Mouse (Mus musculus): ENCODE results near the gene Masp2. TPM values are rescaled to one million over a fixed set of nuclear protein-coding genes. Genes with fewer than 3 reads are reported as not detected.

The Masp2 gene
- polyA plus RNA-seq, 1 experiment, result not detected

GRCm38 (mm10) chr4:148632013-148632692 is 29.8 kb downstream of the Masp2 start:
- no peak overlapping the region for H3K4me3 ChIP-seq (ENCODE audit: insufficient read depth, low read length)
- peaks cover 13% of the 10 kb centered on the region for H3K4me1 ChIP-seq (ENCODE audit: control insufficient read depth, insufficient read depth, low read length)
- TF ChIP-seq CTCF (IDR thresholded peaks at IDR 0.05; ENCODE audit: low read depth, low read length), result no peak
- no peak for TF ChIP-seq POLR2A (IDR thresholded peaks at IDR 0.05; ENCODE audit: borderline replicate concordance, low read depth, low read length)
- H3K27ac ChIP-seq (ENCODE audit: insufficient read depth, low read depth, low read length), result no peak overlapping the region

GRCm38 (mm10) chr4:148633395-148634061 is 31.2 kb downstream of the Masp2 start:
- Histone ChIP-seq H3K27ac (ENCODE audit: insufficient read depth, low read depth, low read length) (no peak overlapping the region), H3K4me3 (ENCODE audit: insufficient read depth, low read length) (no peak overlapping the region), H3K4me1 (ENCODE audit: control insufficient read depth, insufficient read depth, low read length) (peaks cover 10% of the 10 kb centered on the region)
- TF ChIP-seq CTCF (IDR thresholded peaks at IDR 0.05; ENCODE audit: low read depth, low read length) (no peak), POLR2A (IDR thresholded peaks at IDR 0.05; ENCODE audit: borderline replicate concordance, low read depth, low read length) (no peak)

- Histone ChIP-seq H3K27ac (ENCODE audit: insufficient read depth, low read depth, low read length) (no peak overlapping the region), H3K4me1 (ENCODE audit: control insufficient read depth, insufficient read depth, low read length) (peaks cover 10% of the 10 kb centered on the region)
- TF ChIP-seq POLR2A (IDR thresholded peaks at IDR 0.05; ENCODE audit: borderline replicate concordance, low read depth, low read length), result no peak
- no peak for TF ChIP-seq CTCF (IDR thresholded peaks at IDR 0.05; ENCODE audit: low read depth, low read length)
Measured at GRCm38 (mm10) chr4:148635309-148635708, 33.0 kb downstream of the Masp2 start.

GRCm38 (mm10) chr4:148638302-148638701 is 35.9 kb downstream of the Masp2 start:
- TF ChIP-seq CTCF (IDR thresholded peaks at IDR 0.05; ENCODE audit: low read depth, low read length) (no peak), POLR2A (IDR thresholded peaks at IDR 0.05; ENCODE audit: borderline replicate concordance, low read depth, low read length) (no peak)
- H3K4me3 ChIP-seq (ENCODE audit: insufficient read depth, low read length), result no peak overlapping the region
- H3K4me1 ChIP-seq (ENCODE audit: control insufficient read depth, insufficient read depth, low read length), result no peaks in the 10 kb centered on the region
- H3K27ac ChIP-seq (ENCODE audit: insufficient read depth, low read depth, low read length), result no peak overlapping the region

More at GRCm38 (mm10) chr4:148635309-148635708, 33.0 kb downstream of the Masp2 start:
- H3K4me3 ChIP-seq (ENCODE audit: insufficient read depth, low read length), result no peak overlapping the region

- Histone ChIP-seq H3K4me1 (ENCODE audit: control insufficient read depth, insufficient read depth, low read length) (no peaks in the 10 kb centered on the region), H3K27ac (ENCODE audit: insufficient read depth, low read depth, low read length) (no peak overlapping the region), H3K4me3 (ENCODE audit: insufficient read depth, low read length) (no peak overlapping the region)
- TF ChIP-seq POLR2A (IDR thresholded peaks at IDR 0.05; ENCODE audit: borderline replicate concordance, low read depth, low read length), result no peak
- TF ChIP-seq CTCF (IDR thresholded peaks at IDR 0.05; ENCODE audit: low read depth, low read length), result no peak
Measured at GRCm38 (mm10) chr4:148639455-148639854, 37.1 kb downstream of the Masp2 start.

GRCm38 (mm10) chr4:148641121-148641520 is 38.8 kb downstream of the Masp2 start:
- H3K4me3 ChIP-seq (ENCODE audit: insufficient read depth, low read length), result no peak overlapping the region
- H3K4me1 ChIP-seq (ENCODE audit: control insufficient read depth, insufficient read depth, low read length), result no peaks in the 10 kb centered on the region
- TF ChIP-seq CTCF (IDR thresholded peaks at IDR 0.05; ENCODE audit: low read depth, low read length), result no peak
- no peak for TF ChIP-seq POLR2A (IDR thresholded peaks at IDR 0.05; ENCODE audit: borderline replicate concordance, low read depth, low read length)
- no peak overlapping the region for H3K27ac ChIP-seq (ENCODE audit: insufficient read depth, low read depth, low read length)

GRCm38 (mm10) chr4:148643291-148644156 is 41.2 kb downstream of the Masp2 start, which contains the start of gene Gm572:
Gene Gm572, plus strand, starts transcription at chr4:148643317.
- no peak for TF ChIP-seq POLR2A (IDR thresholded peaks at IDR 0.05; ENCODE audit: borderline replicate concordance, low read depth, low read length)
- no peak for TF ChIP-seq CTCF (IDR thresholded peaks at IDR 0.05; ENCODE audit: low read depth, low read length)
- no peak within 1 kb of the TSS for H3K4me3 ChIP-seq (ENCODE audit: insufficient read depth, low read length)
- peaks cover 4% of the 10 kb centered on the region; the same call in 1 of the 2 replicates for H3K4me1 ChIP-seq (ENCODE audit: control insufficient read depth, insufficient read depth, low read length)
- H3K27ac ChIP-seq (ENCODE audit: insufficient read depth, low read depth, low read length), result no peak within 1 kb of the TSS

GRCm38 (mm10) chr4:148644157-148644511 is 41.8 kb downstream of the Masp2 start:
- H3K4me3 ChIP-seq (ENCODE audit: insufficient read depth, low read length), result no peak overlapping the region
- H3K4me1 ChIP-seq (ENCODE audit: control insufficient read depth, insufficient read depth, low read length), result peaks cover 4% of the 10 kb centered on the region; the same call in 1 of the 2 replicates
- H3K27ac ChIP-seq (ENCODE audit: insufficient read depth, low read depth, low read length), result no peak overlapping the region
- TF ChIP-seq CTCF (IDR thresholded peaks at IDR 0.05; ENCODE audit: low read depth, low read length), result peak; percentile 89
- TF ChIP-seq POLR2A (IDR thresholded peaks at IDR 0.05; ENCODE audit: borderline replicate concordance, low read depth, low read length), result no peak

- Histone ChIP-seq H3K27ac (ENCODE audit: insufficient read depth, low read depth, low read length) (no peak overlapping the region), H3K4me1 (ENCODE audit: control insufficient read depth, insufficient read depth, low read length) (peaks cover 4% of the 10 kb centered on the region; the same call in 1 of the 2 replicates), H3K4me3 (ENCODE audit: insufficient read depth, low read length) (no peak overlapping the region)
- TF ChIP-seq POLR2A (IDR thresholded peaks at IDR 0.05; ENCODE audit: borderline replicate concordance, low read depth, low read length) (no peak), CTCF (IDR thresholded peaks at IDR 0.05; ENCODE audit: low read depth, low read length) (no peak)
Measured at GRCm38 (mm10) chr4:148644926-148645325, 42.6 kb downstream of the Masp2 start.

Measured in bone marrow macrophage, adult 2 months (primary cell).